Mouse (Mus musculus): ENCODE measurements around the gene Grip2. TPM values are rescaled to one million over a fixed set of nuclear protein-coding genes. Genes with fewer than 3 reads are reported as not detected.

The Grip2 gene
- polyA plus RNA-seq, 1 experiment, result not detected

GRCm38 (mm10) chr6:91839010-91839871 lies 12.2 kb upstream of the Grip2 start:
- Histone ChIP-seq H3K4me3 (ENCODE audit: insufficient read depth, low read length) (no peak overlapping the region), H3K27ac (ENCODE audit: insufficient read depth, low read depth, low read length) (no peak overlapping the region), H3K4me1 (ENCODE audit: control insufficient read depth, insufficient read depth, low read length) (no peaks in the 10 kb centered on the region)
- TF ChIP-seq POLR2A (IDR thresholded peaks at IDR 0.05; ENCODE audit: borderline replicate concordance, low read depth, low read length) (no peak), CTCF (IDR thresholded peaks at IDR 0.05; ENCODE audit: low read depth, low read length) (no peak)

GRCm38 (mm10) chr6:91832863-91833440 lies 5.9 kb upstream of the Grip2 start:
- H3K27ac ChIP-seq (ENCODE audit: insufficient read depth, low read depth, low read length), result no peak overlapping the region
- H3K4me3 ChIP-seq (ENCODE audit: insufficient read depth, low read length), result no peak overlapping the region
- no peaks in the 10 kb centered on the region for H3K4me1 ChIP-seq (ENCODE audit: control insufficient read depth, insufficient read depth, low read length)
- TF ChIP-seq CTCF (IDR thresholded peaks at IDR 0.05; ENCODE audit: low read depth, low read length) (no peak), POLR2A (IDR thresholded peaks at IDR 0.05; ENCODE audit: borderline replicate concordance, low read depth, low read length) (no peak)

- H3K4me1 ChIP-seq (ENCODE audit: control insufficient read depth, insufficient read depth, low read length), result no peaks in the 10 kb centered on the region
Measured at GRCm38 (mm10) chr6:91827926-91828325, 876 bp upstream of the Grip2 start.

GRCm38 (mm10) chr6:91818271-91818670 lies 8.8 kb downstream of the Grip2 start:
- Histone ChIP-seq H3K27ac (ENCODE audit: insufficient read depth, low read depth, low read length) (no peak overlapping the region), H3K4me3 (ENCODE audit: insufficient read depth, low read length) (no peak overlapping the region), H3K4me1 (ENCODE audit: control insufficient read depth, insufficient read depth, low read length) (no peaks in the 10 kb centered on the region)
- TF ChIP-seq POLR2A (IDR thresholded peaks at IDR 0.05; ENCODE audit: borderline replicate concordance, low read depth, low read length) (no peak), CTCF (IDR thresholded peaks at IDR 0.05; ENCODE audit: low read depth, low read length) (no peak)

More at GRCm38 (mm10) chr6:91827926-91828325, 876 bp upstream of the Grip2 start:
- Histone ChIP-seq H3K27ac (ENCODE audit: insufficient read depth, low read depth, low read length) (no peak overlapping the region), H3K4me3 (ENCODE audit: insufficient read depth, low read length) (no peak overlapping the region)
- no peak for TF ChIP-seq CTCF (IDR thresholded peaks at IDR 0.05; ENCODE audit: low read depth, low read length)
- no peak for TF ChIP-seq POLR2A (IDR thresholded peaks at IDR 0.05; ENCODE audit: borderline replicate concordance, low read depth, low read length)

- Histone ChIP-seq H3K4me1 (ENCODE audit: control insufficient read depth, insufficient read depth, low read length) (no peaks in the 10 kb centered on the region), H3K4me3 (ENCODE audit: insufficient read depth, low read length) (no peak overlapping the region), H3K27ac (ENCODE audit: insufficient read depth, low read depth, low read length) (no peak overlapping the region)
- TF ChIP-seq CTCF (IDR thresholded peaks at IDR 0.05; ENCODE audit: low read depth, low read length), result no peak
- no peak for TF ChIP-seq POLR2A (IDR thresholded peaks at IDR 0.05; ENCODE audit: borderline replicate concordance, low read depth, low read length)
Measured at GRCm38 (mm10) chr6:91815976-91816375, 11.1 kb downstream of the Grip2 start.

GRCm38 (mm10) chr6:91813611-91814010 lies 13.4 kb downstream of the Grip2 start:
- Histone ChIP-seq H3K27ac (ENCODE audit: insufficient read depth, low read depth, low read length) (no peak overlapping the region), H3K4me1 (ENCODE audit: control insufficient read depth, insufficient read depth, low read length) (no peaks in the 10 kb centered on the region), H3K4me3 (ENCODE audit: insufficient read depth, low read length) (no peak overlapping the region)
- TF ChIP-seq CTCF (IDR thresholded peaks at IDR 0.05; ENCODE audit: low read depth, low read length) (no peak), POLR2A (IDR thresholded peaks at IDR 0.05; ENCODE audit: borderline replicate concordance, low read depth, low read length) (no peak)

GRCm38 (mm10) chr6:91810007-91810406 lies 17.0 kb downstream of the Grip2 start:
- H3K4me1 ChIP-seq (ENCODE audit: control insufficient read depth, insufficient read depth, low read length), result no peaks in the 10 kb centered on the region

GRCm38 (mm10) chr6:91808022-91808421 lies 19.0 kb downstream of the Grip2 start:
- Histone ChIP-seq H3K4me1 (ENCODE audit: control insufficient read depth, insufficient read depth, low read length) (no peaks in the 10 kb centered on the region), H3K4me3 (ENCODE audit: insufficient read depth, low read length) (no peak overlapping the region), H3K27ac (ENCODE audit: insufficient read depth, low read depth, low read length) (no peak overlapping the region)
- TF ChIP-seq CTCF (IDR thresholded peaks at IDR 0.05; ENCODE audit: low read depth, low read length), result no peak
- TF ChIP-seq POLR2A (IDR thresholded peaks at IDR 0.05; ENCODE audit: borderline replicate concordance, low read depth, low read length), result no peak

More at GRCm38 (mm10) chr6:91810007-91810406, 17.0 kb downstream of the Grip2 start:
- TF ChIP-seq POLR2A (IDR thresholded peaks at IDR 0.05; ENCODE audit: borderline replicate concordance, low read depth, low read length) (no peak), CTCF (IDR thresholded peaks at IDR 0.05; ENCODE audit: low read depth, low read length) (no peak)
- Histone ChIP-seq H3K4me3 (ENCODE audit: insufficient read depth, low read length) (no peak overlapping the region), H3K27ac (ENCODE audit: insufficient read depth, low read depth, low read length) (no peak overlapping the region)

GRCm38 (mm10) chr6:91807169-91807568 lies 19.9 kb downstream of the Grip2 start:
- no peak overlapping the region for H3K27ac ChIP-seq (ENCODE audit: insufficient read depth, low read depth, low read length)
- H3K4me1 ChIP-seq (ENCODE audit: control insufficient read depth, insufficient read depth, low read length), result no peaks in the 10 kb centered on the region
- H3K4me3 ChIP-seq (ENCODE audit: insufficient read depth, low read length), result no peak overlapping the region
- TF ChIP-seq POLR2A (IDR thresholded peaks at IDR 0.05; ENCODE audit: borderline replicate concordance, low read depth, low read length) (no peak), CTCF (IDR thresholded peaks at IDR 0.05; ENCODE audit: low read depth, low read length) (no peak)

GRCm38 (mm10) chr6:91804177-91804576 lies 22.9 kb downstream of the Grip2 start:
- Histone ChIP-seq H3K4me1 (ENCODE audit: control insufficient read depth, insufficient read depth, low read length) (no peaks in the 10 kb centered on the region), H3K27ac (ENCODE audit: insufficient read depth, low read depth, low read length) (no peak overlapping the region), H3K4me3 (ENCODE audit: insufficient read depth, low read length) (no peak overlapping the region)
- TF ChIP-seq CTCF (IDR thresholded peaks at IDR 0.05; ENCODE audit: low read depth, low read length), result no peak
- no peak for TF ChIP-seq POLR2A (IDR thresholded peaks at IDR 0.05; ENCODE audit: borderline replicate concordance, low read depth, low read length)

Measured in bone marrow macrophage, adult 2 months (primary cell).